Mouse (Mus musculus): ENCODE data around the gene Macrod2.

DNA sequence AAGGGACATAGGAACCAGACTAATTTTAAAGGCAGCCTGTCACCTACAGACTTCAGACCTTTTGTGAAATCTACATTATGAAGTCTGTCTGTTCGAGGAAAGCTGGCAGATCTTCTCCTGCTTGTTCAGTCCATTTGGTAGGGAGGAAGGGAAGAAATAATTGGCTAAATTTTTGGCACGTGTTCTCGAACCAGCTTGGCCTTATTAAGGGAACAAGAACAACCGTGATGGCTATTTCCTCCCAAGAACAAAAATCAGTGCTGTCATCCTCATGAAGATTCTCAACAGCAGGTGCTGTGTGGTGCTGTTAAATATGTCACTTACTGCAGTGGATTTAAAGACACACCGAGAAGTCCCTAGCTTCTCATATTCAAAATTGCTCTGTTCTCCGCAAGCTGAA is 1859.5 kb downstream of the Macrod2 start:
- no peak for TF ChIP-seq CTCF (IDR thresholded peaks at IDR 0.05; ENCODE audit: low read depth)
- no peak for TF ChIP-seq EP300 (IDR thresholded peaks at IDR 0.05; ENCODE audit: low read depth)
